Mouse (Mus musculus): ENCODE data around the gene Sh2d1b1. TPM values are rescaled to one million over a fixed set of nuclear protein-coding genes. Genes with fewer than 3 reads are reported as not detected.
"Not testable (repeated sequence)": the region's sequence is repeated elsewhere in the genome, so short reads cannot be mapped to it uniquely, and the experiment has no call there.

Gene Sh2d1b1
- under 1 TPM; 0.33 to 0.40 TPM for total RNA-seq (2021)
- long read RNA-seq, experiment 1, partial matches to known transcripts: 0 of 1 reads
- long read RNA-seq, experiment 1, other reads (novel, unspliced or antisense): 0 of 1 reads
- long read RNA-seq, experiment 2: 0 reads

DNA sequence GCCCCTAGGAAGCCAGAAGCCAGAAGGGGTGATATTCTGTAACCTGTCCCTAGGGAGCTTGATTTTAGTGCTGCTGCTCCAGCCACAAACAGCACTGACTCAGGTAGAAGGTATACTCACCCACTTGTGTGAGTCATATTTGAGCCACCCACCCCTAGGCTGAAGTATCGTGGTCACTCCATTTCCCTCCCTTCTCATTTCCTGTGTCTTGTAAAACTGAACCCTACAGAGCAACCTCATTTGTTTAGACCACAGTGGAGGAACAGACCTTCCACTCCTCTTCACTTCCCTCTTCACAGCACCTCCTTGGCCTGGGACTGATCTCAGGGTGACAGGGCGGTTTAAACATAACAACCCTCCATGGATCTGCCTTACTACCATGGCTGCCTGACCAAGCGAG, at the start of gene Sh2d1b1:
TSS of gene Sh2d1b1 (plus strand) at position 305 of the 400 bp plus-strand sequence.
- no peak for DNase-seq

DNA sequence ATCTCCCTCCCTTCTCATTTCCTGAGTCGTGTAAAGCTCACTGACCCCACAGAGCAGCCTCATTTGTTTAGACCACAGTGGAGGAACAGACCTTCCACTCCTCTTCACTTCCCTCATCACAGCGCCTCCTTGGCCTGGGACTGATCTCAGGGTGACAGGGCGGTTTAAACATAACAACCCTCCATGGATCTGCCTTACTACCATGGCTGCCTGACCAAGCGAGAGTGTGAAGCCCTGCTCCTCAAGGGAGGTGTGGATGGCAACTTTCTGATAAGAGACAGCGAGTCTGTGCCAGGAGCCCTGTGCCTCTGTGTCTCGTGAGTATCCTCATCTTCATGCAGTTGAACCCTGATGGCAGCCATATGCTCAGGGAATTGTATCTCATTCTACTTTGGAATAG, 44.4 kb upstream of the Sh2d1b1 start, which contains the start of gene Sh2d1b2:
TSS of gene Sh2d1b2 (plus strand) at position 62 of the 400 bp plus-strand sequence.
- not testable (repeated sequence) for DNase-seq

DNA sequence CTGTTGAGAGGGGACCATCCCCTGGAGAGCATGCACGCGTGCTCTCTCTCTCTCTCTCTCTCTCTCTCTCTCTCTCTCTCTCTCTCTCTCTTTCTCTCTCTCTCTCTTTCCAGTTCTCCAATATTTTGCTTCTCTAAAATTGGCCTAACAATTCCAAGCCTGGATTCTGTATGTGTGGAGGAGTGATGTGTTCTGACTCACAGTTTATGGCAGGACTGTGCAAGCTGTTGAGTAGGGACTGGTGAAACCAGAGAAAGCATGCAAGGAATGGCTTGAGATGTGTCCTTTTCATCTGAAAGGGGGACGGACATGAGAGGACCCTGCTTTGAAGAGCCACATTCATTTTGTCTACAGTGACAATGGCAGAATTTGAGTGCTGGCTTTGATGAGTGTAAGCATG, 32.1 kb upstream of the Sh2d1b1 start:
- DNase-seq: no peak

DNA sequence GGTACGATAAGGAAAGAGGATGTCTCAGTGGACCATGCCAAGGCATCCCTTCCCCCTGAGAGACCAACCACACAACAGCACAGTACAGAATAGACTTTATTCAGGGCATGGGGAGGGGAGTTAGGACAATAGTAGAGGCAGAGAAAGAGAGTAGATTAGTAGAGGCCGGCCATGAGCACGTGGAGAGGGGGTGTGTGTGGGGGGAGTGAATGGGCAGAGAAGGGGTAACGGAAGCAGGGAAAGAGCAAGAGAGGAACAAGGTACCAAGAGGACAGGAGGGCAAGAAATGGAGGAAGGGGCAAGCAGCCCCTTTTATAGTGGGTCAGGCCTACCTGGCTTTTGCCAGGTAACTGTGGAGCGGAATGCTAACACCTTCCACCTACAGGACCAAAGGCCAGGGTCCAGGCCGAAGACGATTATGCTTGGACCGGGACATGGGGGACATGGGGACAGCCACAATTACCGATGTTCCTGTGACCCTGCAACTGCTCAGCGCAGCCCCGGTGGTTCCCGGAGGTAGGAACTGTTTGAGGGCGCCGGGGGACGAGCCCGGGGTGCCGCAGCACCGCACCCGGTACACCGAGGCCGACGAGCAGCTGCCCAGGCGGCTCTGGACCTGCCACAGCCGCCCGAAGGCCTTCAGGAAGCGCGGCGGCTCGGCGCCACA, 22.1 kb upstream of the Sh2d1b1 start:
- DNase-seq: no peak

DNA sequence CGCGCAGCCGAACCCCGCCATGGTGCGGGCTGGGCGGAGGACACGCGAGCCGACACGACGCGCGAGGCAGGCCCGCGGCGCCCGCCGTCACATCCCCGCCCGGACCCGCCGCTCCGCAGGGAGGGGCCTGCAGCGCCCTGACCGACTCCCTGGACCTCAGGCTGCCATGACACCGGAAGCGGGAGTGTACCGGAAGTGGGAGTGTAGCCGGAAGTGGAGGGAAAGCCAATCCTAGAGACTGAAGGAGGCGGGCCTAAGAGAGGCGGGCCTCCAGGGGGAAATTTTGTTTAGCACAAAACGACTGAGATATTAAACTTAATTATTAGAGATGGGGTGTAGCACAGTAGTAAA, 21.6 kb upstream of the Sh2d1b1 start:
- peak; percentile 85 to 87 for DNase-seq

DNA sequence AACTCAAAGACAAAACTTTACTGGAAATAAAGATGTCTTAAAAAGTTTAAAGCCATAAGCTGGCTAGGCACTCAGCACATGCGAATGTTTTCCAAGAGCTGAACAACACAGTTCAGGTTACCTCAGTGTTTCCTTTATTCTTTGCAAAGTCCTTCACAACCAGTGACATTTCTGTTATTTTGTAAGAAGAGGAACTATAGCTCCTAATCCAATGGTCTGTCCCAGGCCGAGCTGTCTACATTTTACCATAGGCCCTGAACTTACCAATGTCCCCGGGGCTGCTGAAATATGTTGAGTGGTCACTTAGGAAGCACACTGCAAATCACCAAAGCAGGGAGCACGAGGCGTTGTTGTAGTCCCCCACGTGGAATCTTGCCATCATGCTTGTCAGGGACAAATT, 6.8 kb upstream of the Sh2d1b1 start:
- no peak for DNase-seq

DNA sequence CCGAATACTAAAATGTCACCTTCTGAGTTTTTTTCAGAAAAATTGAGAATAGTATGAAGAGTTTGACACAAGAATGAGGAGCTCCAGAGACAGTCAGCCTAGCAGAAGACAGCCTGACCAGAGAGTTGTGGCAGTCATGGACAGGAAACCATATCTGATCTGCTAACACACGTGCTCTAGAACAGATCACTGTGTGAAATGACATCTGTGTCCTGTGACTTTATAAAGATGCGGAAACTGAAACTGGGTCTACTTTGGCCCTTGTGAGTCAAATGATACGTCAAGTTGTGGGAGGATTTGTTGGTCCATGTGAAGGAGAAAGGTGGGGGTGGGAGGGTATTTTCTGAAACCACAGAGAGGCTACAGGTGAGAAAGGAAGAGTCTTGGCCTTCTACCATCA, 6.4 kb upstream of the Sh2d1b1 start:
- DNase-seq: no peak

DNA sequence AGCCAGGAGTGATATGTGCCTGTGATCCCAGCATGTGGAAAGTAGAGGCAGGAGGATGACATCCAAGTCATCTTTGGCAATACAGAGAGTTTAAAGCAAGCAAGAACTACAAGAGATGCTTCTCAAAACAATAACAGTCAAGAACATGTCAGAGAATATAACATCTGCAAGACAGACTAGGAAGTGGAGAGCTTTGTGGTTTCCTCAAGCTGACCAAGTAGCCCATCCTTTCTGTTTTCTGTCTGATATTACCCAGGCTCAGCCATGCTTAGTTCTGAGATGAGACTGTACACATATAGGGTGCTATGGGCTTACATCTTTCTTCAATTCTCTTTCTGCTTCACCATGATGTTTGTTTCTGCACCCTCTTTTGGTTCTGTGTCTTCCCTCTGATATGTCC, 3.9 kb upstream of the Sh2d1b1 start:
- DNase-seq: no peak

DNA sequence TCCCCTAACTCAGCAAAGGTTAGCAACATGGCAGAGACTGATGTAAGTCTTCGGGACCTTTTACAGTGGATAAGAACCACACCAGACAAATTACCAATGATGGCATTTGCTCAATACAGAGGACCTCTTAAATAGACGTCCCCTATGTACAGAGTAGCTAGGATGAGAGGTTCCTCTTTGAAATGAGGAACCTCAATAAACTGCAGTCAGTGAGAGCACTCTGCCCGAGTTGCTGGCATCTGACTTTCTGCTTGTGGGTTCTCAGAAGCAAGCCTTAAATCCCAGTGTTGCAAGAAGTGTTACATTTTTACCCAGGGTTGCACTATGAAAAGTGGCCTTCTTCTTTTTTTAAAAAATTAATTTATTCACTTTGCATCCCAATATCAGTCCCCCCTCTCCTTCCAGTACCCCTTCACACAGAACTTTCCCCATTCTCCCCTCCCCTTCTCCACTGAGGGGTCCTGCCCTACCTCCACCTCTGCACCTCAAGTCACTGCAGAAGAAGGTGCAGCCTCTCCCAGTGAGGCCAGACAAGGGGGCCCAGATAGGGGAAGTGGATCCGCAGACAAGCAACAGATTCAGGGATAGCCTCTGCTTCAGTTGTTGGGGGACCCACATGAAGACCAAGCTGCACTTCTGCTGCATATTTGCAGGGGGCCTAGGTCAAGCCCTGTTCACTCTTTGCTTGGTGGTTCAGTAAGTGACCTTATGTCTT, 5.5 kb downstream of the Sh2d1b1 start:
- DNase-seq: no peak

DNA sequence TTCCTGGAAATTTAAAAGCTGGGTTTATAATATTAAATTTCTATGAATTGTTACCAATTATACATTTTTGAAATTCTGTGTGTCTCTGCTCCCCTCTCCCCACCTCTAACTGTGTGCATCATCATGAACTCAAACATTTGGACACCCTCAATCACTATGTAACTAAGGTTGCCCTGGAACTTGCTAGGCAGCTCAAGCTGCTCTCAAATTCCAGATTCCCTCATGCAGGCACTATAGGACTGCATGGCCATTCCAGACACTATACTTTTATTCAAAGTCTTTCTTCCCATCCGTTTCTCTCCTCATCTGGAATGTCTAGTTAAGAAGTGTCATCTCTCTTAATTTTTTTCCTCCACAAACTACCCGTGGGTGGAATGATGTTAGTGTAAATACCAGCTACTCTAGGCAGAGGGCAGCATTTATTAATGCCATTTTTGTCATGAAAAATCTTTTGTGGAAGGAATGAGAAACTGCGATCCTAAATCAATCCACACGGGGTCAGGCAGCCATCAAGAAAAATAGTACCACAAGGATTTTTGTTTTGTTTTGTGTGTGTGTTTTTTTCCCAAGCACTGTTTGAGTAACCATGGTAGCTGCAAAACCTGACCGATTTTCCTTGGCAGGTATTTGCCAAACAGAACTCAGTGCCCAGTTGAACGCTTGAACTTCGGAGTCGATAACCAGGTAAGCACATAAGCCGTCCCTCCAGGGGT, 15.3 kb downstream of the Sh2d1b1 start:
- DNase-seq: peak; percentile 33 to 61

DNA sequence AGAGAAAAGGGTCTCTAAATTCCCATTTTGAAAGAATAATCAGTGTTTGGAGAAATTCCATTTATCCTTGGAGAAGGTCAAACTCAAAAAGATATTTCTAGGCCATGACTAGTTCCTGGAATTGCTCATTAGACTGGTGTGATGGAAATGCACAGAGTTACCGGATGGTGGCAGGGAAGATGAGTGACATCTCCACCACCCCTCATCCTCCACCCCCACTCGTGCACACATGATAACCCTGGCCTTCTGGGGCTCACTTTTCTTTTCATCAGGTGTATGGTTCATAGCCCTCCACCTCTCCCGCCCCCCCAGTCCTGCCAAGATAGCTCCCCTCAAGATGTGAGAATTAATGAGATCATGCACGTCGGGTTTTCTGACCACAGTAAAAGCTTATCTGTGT, 16.1 kb downstream of the Sh2d1b1 start:
- DNase-seq: no peak

DNA sequence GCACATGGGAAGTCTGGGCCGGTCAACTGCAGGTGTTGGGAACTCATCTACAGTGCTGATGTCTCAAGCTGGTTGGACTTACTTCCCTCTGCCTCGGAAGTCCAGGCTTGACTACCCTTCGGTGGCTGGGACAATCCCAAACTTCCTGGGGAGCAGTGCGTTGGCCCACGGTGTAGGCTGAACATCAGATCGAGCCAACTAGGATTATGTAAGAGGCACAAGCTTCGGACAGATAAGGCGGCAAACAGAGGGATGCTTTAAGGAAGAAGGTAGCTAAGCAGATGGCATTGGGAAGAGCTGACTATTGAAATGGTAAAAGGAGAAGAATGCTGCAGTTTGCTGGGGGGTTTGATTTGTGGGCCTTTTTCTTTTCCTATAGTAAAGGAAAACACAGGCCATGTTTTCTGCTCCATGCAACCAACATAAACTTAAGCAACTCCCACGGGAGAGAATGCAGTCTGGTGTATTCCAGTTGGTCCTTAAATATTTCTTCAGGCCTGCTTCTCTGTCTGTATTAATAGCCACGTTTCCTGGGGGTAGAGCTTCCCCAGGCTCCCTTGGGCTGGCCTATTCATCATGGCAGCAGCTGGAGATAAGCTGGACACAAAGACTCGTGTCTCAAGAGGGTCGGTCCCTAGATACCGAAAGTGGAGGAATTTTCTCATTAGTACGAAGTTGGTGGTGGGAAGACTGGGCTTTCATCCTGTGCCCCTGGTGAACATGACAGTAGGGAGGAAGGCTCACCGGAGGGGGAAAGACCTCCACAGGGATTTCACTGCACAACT, 17.9 kb downstream of the Sh2d1b1 start:
- DNase-seq: no peak

DNA sequence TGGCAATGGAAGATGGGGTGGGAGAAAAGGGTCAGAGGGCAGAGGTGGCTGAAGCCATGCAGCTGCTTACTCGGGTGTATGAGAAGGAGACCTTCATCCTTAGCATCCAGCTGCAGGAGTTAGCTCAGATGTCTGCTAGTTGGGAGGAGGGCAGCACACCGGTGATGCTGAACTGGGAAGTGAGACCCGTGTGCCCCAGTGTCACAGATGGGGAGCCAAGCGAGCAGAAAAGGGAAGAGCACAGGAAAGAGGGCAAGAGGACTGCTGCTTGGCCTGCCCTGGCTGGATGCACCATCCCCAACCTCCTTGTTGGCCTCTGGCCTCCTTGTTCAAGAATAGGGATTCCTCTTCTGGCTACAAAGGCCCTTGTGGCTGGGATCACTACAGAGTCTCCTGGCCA, 22.4 kb downstream of the Sh2d1b1 start:
- DNase-seq: no peak

DNA sequence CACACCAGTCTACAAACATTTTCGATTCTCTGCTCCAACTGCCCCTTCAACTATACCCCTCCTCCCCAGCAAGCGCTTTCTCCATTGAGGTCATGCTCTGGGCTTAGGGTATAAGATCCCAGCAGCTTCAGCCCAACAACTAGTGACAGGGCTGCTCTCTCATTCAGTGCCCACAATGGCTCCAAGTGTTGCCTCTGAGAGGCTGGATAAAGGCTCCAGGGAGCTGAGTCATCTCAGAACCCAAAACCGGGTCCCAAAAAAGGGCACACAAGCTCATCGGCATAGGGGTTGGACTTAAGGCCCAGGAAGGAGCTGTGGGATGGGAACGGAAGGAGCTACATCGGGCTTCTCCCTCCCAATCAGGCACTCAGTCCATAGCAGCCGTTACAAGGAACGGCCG, 24.6 kb downstream of the Sh2d1b1 start:
- DNase-seq: no peak

DNA sequence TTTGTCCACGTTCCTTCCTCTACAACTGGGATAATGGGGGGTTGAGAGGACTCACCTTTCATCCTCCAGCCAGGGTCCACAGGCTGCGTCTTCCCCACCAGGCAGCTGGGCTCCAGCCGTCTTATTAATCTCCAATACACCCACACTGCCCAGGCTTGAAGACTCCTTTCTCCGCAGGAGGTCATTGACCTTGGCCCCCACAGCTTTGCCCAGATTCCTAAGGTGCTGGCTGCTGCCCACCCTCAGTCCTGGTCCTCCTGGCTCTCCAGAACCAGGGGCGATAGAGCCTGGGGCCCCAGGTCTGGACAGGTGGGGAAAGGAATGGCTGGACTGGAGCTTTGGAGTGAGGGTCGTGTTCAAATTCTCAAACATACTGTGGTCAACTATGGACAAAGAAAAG, 25.3 kb downstream of the Sh2d1b1 start:
- no peak for DNase-seq

DNA sequence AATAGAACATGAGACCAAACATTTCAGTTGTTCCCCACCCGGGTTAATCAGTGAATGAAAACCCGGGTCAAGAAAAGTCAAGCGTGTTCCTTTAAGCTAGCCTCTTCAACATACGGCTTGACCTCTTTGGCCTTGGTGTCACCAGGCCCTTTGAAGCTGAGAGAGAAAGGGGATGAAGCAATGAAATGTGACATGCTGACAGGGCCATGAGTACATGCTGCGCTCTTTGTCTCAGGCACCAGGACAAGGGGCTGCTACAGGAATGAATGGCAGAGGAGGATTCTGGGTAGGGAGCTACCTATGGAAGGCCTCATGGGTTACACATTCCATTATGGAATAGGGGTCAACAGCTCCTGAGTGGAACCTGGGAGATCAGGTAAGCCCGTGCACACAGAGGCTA, 26.0 kb downstream of the Sh2d1b1 start:
- no peak for DNase-seq

DNA sequence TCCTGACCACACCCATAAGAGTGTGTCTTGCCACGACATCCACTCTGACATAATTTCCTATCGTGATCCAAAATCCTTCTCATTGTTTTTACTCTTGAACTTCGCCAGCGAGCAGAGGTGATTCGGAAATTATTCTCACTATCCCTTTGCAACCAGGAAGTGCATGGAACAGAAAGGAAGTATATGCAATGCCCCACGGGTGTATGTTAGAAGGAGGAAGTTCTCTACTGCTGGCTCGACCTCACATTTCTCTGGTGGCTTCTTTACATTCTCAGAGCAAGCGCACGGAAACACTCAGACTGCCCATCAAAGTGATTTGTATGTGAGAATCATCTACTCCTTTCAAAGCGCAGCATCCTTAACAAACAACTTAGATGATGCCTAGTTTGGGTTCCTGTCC, 27.9 kb downstream of the Sh2d1b1 start:
- no peak for DNase-seq

DNA sequence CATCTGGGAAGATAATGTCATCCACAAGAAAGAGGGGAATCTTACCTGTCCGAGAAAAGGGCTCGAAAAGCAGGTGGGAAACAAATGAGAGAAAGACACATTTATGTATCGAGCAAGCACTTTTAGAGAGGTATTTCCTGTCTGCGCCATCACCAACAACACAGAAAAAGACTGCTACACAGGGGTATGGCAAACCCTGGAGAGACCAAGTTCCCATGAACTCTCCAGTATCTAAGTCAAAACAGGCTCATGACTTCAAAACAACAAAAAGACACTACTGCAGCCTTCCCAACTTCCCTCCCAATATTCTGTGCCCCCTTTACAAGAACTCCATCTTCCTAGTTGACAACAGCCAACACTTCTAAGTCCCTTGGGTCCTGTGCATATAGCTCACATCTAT, 29.1 kb downstream of the Sh2d1b1 start, which contains the start of gene Gm7694:
TSS of gene Gm7694 (minus strand) at position 101 of the 400 bp plus-strand sequence.
- no peak for DNase-seq

DNA sequence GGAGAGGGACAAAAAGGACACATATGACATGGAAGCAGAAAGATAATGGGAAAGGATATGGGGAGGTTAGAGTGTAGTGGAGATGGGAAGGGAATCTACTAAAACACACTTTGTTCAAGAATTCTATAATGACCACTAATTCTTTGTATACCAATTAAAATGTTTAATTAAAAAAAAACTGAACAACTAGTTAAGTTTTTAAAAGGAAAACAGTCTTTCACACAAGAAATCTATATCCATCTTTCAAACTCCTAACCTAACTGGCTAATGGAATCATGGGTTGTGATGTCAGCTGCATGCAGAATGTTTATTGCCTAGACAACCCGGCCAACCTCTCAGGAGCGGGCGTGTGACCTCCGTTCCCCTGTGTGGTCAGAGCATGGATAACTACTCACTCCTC, 31.4 kb downstream of the Sh2d1b1 start, which contains the start of gene Spata46:
TSS of gene Spata46 (plus strand) at position 301 of the 400 bp plus-strand sequence.
- no peak for DNase-seq

DNA sequence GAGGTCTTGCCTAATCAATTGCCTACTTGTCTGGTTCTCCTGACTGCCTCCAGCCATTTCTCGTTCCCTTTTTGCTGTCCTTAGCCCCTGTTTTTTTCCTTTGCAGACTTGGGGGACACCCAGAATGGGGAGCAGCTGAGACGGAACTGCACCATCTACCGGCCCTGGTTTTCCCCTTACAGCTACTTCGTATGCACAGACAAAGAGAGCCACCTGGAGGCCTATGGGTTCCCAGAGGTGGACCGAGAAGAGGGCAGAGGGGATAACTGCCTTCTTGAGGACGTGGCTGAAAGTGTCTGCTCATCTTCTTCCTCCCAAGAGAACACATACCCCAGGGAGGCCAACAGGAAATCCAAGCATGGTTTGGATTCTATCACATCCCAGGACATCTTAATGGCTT, 34.3 kb downstream of the Sh2d1b1 start:
- DNase-seq: no peak

DNA sequence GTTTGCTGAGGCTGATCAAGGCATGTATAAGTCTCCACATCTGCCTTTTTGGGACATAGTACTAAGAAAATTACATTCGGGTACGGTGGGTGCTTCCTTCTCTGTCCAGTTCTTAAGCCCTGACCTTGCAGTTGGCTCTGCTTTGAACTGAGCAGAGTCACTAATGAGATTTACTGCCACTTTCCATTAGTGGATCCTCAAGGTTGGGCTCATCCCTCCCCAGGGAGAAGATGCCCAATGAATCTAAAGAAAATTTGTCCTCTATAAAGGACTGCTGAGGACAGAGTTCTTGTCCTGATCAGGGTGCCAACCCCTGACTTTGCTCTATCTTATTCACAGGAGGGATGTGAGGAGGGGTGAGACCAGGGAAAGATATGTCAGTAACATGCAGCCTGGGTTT, 44.9 kb downstream of the Sh2d1b1 start:
- peak; percentile 21 to 22 for DNase-seq

DNA sequence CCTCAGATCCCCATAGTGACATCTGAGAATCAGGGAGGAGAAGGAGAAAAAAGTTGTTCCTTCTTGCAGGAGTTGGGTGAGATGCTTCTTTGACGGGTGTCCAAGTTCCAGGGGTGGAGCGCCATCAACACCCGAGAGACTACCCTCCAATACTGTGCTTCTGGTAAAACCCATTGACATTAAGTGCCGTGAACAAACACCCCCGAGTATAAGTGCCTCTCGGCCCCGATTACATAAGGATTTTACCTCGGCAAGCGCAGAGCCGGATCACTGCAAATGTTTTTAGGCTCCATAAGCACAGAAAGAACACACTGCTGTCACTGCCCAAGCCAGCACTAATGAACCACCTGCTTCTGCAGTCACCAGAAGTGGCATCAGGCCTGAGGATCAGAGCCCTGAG, 45.9 kb downstream of the Sh2d1b1 start:
- no peak for DNase-seq
